Mouse (Mus musculus) small intestine, adult 2 months (tissue): ENCODE results near the gene Lpp.

ENCODE experiments used
- CTCF ChIP-seq: fragments of 200-500 bp; IDR thresholded peaks from 2 replicates; pipeline ENCODE4 v1.5.1; 2012; ENCODE audit warnings: low read depth, mild to moderate bottlenecking, control low read depth, inconsistent platforms, low read length, moderate library complexity, mixed read lengths; ENCODE audit not compliant: insufficient replicate concordance, insufficient read length; ENCODE audit errors: extremely low read depth
- POLR2A ChIP-seq: fragments of 200-500 bp; IDR thresholded peaks from 2 replicates; pipeline ENCODE4 v1.6.1; 2012; ENCODE audit warnings: low read depth, mild to moderate bottlenecking, control low read depth, inconsistent platforms, low read length, moderate library complexity

DNA sequence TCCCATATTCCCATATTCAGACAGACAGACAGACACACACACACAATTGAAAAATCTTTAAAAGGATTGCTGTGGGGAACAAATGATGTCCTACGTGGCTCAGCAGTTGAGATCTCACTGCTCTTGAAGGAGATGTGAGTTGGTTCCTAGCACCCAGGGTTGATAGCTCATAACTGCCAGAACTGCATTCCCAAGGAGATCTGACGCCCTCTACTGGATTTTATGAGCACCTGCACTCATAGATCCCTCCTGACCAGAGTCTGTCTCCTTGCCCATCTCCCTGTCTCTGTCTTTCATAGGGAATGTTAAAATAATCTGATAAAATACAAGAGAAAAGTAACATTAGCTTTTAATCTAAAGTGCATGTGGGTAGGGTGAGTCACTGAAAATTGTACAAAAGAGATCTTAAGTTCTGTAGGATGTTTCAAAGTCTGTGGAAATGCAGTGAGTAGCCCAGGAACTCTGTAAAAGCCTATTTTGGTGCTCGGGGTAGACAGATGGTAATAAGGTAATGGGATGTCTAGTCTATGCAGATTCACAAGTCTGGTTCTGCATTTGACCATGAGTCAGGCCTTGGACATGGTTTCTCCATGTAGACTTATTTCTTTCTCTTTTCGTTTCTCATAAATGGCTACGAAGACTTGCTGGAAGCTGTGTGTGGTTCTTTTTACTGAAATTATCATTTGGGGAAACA is 429.0 kb downstream of the Lpp start:
- TF ChIP-seq CTCF = no peak
- TF ChIP-seq POLR2A = no peak
